Mouse (Mus musculus): ENCODE data around the gene Gpld1.
"Not testable (repeated sequence)": the region's sequence is repeated elsewhere in the genome, so short reads cannot be mapped to it uniquely, and the experiment has no call there.

Gpld1 gene

GRCm38 (mm10) chr13:24947158-24947557 lies 4.2 kb downstream of the Gpld1 start:
- DNase-seq (ENCODE audit: low read depth, low spot score) = no peak

DNA sequence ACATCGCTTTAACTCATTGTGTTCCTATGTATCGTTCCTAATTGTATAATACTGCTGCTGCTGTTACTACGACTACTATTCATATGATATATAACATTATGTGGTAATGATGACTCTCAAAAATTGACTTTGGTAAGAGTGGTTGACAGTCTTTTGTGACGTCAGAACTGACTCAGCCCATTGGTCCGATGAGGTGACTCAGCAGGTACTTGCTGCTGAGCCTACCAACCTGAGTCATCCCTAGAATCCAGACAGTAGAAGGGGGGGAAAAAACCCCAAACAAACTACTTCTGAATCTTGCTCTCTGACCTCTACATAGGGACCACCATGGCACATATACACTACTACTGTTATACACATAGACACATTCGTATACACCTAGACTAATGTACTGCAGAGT lies 5.9 kb downstream of the Gpld1 start:
- no peak for DNase-seq (ENCODE audit: low read depth, low spot score)

- no peak for DNase-seq (ENCODE audit: low read depth, low spot score)
Measured at GRCm38 (mm10) chr13:24952659-24953058, 9.7 kb downstream of the Gpld1 start.

GRCm38 (mm10) chr13:24955091-24955490 lies 12.1 kb downstream of the Gpld1 start:
- DNase-seq (ENCODE audit: low read depth, low spot score) = no peak

- DNase-seq (ENCODE audit: low read depth, low spot score) = peak; percentile 67
Measured at GRCm38 (mm10) chr13:24955500-24955899, 12.5 kb downstream of the Gpld1 start.

DNA sequence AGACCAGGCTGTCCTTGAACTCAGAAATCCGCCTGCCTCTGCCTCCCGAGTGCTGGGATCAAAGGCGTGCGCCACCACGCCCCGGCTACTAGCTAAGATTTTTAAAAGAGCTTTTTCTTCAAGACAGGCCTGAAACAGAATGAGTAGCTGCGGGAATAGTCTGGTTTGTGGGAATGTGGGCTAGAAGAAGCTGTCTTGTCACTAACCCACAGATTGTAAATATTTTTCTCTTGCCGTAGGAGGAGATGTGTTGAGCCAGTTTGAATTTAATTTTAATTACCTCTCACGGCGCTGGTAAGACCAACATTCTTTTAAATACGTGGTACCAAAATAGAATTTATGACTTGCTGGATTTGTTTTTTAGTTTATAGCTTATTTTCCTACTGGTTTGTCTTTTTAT lies 15.7 kb downstream of the Gpld1 start:
- DNase-seq (ENCODE audit: low read depth, low spot score) = no peak

GRCm38 (mm10) chr13:24960084-24960483 lies 17.1 kb downstream of the Gpld1 start:
- no peak for DNase-seq (ENCODE audit: low read depth, low spot score)

- DNase-seq (ENCODE audit: low read depth, low spot score) = no peak
Measured at GRCm38 (mm10) chr13:24962119-24962518, 19.2 kb downstream of the Gpld1 start.

- no peak for DNase-seq (ENCODE audit: low read depth, low spot score)
Measured at GRCm38 (mm10) chr13:24965130-24965845, 22.3 kb downstream of the Gpld1 start.

- DNase-seq (ENCODE audit: low read depth, low spot score) = no peak
Measured at GRCm38 (mm10) chr13:24965846-24966201, 22.9 kb downstream of the Gpld1 start.

GRCm38 (mm10) chr13:24971776-24972175 lies 28.8 kb downstream of the Gpld1 start:
- not testable (repeated sequence) for DNase-seq (ENCODE audit: low read depth, low spot score)

DNA sequence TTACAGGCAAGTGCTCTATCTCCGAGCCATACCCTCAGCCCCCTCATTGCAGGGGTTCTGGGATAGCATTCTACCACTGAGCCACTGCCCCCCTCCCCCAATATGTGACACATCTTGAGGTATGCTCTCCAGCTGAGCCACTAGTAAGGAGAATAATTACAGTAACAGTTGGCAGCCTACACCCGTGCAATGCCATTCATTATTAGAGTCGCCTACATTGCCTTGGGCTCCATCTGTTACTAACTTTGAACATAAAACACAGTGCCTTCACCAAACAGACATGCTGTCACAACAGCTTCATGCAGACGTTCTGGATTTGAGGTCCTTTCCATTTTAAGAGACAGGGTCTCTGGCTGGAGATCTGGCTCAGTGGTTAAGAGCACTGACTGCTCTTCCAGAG lies 33.4 kb downstream of the Gpld1 start:
- no peak for DNase-seq (ENCODE audit: low read depth, low spot score)

DNA sequence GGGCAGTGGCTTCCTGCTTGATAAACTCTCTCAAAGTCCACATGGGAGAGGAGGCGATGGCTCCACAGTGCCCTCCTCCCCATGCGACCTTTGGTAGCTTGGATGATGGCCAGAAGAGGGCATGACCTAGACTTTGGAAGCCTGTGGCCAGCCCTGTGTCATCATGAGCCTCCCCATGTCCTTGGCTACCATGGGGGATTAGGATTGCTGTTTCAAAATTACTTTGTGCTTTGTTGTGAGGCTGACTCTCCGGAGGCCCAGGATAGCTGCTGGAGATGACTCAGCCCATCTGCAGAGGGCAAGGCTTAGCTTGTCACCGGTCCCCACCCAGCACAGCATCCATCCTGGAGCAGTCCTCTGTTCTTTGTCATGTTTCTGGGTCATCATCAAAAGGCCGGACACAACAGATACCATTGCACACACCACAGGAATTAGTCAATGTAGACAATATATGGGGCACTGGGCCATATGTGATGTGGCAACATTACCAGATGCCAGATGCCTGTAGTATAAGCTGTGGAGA lies 34.9 kb downstream of the Gpld1 start:
- DNase-seq (ENCODE audit: low read depth, low spot score) = no peak

DNA sequence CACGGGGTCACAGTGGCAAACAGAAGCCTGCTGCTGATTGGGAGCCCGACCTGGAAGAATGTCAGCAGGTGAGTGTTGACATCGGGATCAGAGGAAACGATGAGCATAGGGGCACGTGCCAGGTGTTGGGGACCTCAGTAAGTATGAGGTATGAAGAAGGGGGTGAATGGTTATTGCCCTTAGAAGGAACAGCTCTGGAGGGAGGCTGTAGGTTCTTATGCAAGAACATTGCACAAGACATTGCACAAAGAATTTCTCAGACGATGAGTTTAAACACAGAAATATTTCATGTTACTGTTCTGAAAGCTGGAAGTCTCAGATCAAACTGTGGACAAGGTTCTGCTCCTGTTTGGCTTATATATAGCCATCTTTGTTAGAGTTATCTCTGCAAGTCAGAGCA lies 38.1 kb downstream of the Gpld1 start:
- no peak for DNase-seq (ENCODE audit: low read depth, low spot score)

DNA sequence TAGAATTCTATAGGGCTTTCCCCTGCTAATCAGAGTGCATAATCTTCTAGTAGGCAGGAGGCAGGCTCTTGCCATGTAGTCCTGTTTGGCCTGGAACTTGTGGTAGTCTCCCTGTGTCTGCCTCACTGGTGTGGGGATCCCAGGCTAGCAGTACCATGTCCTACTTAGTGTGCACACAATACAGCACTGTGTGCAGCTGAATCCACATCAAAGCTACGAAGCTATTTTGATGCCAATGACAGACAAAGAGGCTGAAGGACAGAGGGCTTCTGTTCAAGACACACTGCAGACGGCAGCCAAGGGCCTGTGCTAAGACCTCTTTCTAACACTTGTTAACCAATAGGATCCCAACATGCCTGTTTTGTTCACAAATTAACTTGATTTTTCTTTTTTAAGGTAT lies 42.5 kb downstream of the Gpld1 start:
- DNase-seq (ENCODE audit: low read depth, low spot score) = no peak

GRCm38 (mm10) chr13:24988391-24988790 lies 45.4 kb downstream of the Gpld1 start:
- peak; percentile 45 for DNase-seq (ENCODE audit: low read depth, low spot score)

DNA sequence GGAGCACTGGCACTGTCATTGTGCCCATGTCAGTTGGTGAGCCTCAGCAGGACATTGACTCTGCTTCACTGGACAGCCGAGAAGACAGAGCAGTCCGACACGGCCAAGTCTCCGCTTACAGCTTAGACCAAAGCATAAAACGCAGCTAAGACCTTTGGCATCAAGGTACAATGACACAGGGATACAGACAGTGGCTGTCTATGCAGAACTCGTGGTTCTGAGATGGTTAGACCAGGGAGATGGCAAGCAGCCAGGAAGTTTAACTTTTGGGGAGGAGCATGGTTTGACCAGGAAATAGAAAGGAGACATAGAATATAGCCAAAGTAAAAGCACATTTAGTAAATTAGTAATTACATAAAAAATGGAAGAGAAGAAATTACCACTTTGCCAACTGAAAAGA lies 46.1 kb downstream of the Gpld1 start:
- DNase-seq (ENCODE audit: low read depth, low spot score) = no peak

DNA sequence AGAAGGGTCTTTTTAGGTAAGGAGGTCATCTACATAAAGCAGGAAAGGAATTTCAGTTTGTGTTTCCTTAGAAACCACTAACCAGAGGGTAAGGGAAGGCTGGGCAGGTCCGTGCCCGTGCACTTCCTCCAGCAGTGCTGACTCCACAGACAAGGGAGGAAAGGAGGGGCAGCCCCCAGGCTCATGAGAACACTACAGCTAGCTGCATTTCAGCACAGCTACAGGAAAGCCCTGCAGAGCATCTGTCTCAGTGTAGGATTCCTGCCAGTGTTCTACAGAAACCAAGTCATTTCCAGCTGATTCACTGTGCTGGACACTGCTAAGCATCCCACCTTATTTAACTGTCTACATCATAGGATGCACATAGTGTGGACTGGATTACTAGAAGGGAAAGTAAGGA lies 50.2 kb downstream of the Gpld1 start:
- no peak for DNase-seq (ENCODE audit: low read depth, low spot score)

DNA sequence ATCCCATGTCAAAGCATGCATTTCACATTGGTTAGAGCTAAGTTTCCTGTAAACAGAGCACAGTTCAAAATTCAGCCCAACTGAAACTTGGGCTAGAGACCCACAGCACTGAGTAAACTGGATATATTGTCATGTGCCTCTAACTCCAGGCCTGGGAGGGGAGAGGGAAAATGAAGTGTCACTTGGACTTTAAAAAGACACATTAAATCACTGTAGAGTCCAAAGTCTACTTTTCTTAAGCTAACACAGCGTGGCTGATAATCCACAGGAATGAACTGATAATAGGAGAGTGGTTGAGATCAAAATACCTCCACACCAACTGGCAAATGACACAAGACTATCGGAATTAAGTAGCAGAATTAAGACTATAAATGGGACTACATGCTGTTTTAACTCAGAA lies 56.6 kb downstream of the Gpld1 start:
- DNase-seq (ENCODE audit: low read depth, low spot score) = no peak

DNA sequence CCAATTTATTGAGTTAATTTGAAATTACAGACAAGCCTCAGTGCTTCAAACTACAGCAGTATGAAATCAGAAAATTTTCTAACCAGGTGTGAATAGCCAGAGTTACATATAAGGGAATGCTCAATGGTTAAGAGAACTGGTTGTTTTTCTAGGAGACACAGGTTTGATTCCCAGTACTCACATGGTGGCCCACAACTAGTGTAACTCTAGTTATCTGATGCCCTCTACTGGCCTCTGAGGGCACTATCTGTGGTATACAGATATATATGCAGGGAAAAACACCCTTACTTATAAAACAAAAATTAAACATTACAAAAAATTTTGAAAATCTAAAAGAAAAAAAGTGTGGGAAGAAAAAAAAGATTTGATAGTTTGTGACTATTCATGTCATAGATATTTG lies 60.0 kb downstream of the Gpld1 start:
- DNase-seq (ENCODE audit: low read depth, low spot score) = peak; percentile 29

GRCm38 (mm10) chr13:25007115-25007514 lies 64.2 kb downstream of the Gpld1 start:
- DNase-seq (ENCODE audit: low read depth, low spot score) = no peak

DNA sequence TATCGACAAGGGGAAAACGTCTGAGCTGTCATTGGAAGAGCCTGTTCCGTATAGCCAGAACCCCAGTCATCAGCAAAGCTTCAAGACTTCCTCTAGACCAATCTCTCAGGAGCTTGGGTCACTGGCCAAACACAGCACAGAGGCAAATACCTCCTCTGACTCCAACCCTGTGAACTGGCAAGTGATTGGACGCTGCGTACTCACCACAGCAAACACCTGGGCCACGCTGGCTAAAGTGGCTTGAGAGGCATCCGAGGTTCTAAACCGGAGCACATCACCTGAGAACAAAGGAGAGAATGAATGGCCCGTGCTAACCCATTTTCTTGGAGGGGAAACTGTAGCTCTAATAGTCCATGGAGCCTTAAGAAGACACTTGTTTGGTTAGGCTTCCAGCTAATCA lies 75.4 kb downstream of the Gpld1 start:
- no peak for DNase-seq (ENCODE audit: low read depth, low spot score)

- DNase-seq (ENCODE audit: low read depth, low spot score) = peak; percentile 86
Measured at GRCm38 (mm10) chr13:25019793-25020539, 77.0 kb downstream of the Gpld1 start, which contains the start of gene Mrs2. TSS of gene Mrs2 (minus strand) at chr13:25020379.

All from ES-CJ7 (cell line).